Mouse (Mus musculus): ENCODE data around the gene Kcnk1. TPM values are rescaled to one million over a fixed set of nuclear protein-coding genes. Genes with fewer than 3 reads are reported as not detected.

Gene Kcnk1
- polyA plus RNA-seq, 1 experiment from 2014 or later, result not detected

GRCm38 (mm10) chr8:125983515-125983914 lies 11.5 kb upstream of the Kcnk1 start:
- no peaks in the 10 kb centered on the region for H3K79me2 ChIP-seq (ENCODE audit: inconsistent target)
- no peak overlapping the region for H3K4me3 ChIP-seq (ENCODE audit: inconsistent target)
- no peaks in the 10 kb centered on the region for H3K36me3 ChIP-seq (ENCODE audit: inconsistent target)

DNA sequence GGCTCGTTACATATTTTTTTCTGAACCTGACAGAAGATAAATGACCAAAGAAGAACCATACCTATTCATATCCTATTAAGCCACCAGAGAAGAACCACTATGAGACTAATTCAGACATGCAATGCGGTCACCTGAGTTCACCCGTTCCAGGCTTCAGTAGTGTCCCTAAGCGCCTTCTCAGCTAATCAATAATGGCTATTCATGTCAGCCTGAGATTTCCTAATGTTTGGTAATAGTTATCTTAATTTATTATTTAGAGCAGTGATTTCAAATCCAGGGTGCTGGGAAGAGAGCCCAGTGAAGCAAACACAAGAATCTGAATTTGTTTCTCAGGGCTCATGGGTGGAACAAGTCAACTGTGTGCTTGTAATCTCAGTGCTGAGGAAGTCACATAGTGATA lies 10.8 kb upstream of the Kcnk1 start:
- Histone ChIP-seq H3K36me3 (ENCODE audit: inconsistent target) (no peaks in the 10 kb centered on the region), H3K4me3 (ENCODE audit: inconsistent target) (no peak overlapping the region), H3K27ac (no peak overlapping the region), H3K79me2 (ENCODE audit: inconsistent target) (no peaks in the 10 kb centered on the region)
- WGBS (ENCODE audit: missing documents), result 92% methylated on average over 4 of the region's 4 CpGs

More at GRCm38 (mm10) chr8:125983515-125983914, 11.5 kb upstream of the Kcnk1 start:
- WGBS (ENCODE audit: missing documents), result 44% methylated on average over 3 of the region's 3 CpGs
- H3K27ac ChIP-seq, result no peak overlapping the region

- Histone ChIP-seq H3K4me3 (ENCODE audit: inconsistent target) (no peak overlapping the region), H3K36me3 (ENCODE audit: inconsistent target) (no peaks in the 10 kb centered on the region), H3K79me2 (ENCODE audit: inconsistent target) (no peaks in the 10 kb centered on the region), H3K27ac (no peak overlapping the region)
- 93% methylated on average over 2 of the region's 2 CpGs for WGBS (ENCODE audit: missing documents)
Observed at GRCm38 (mm10) chr8:125985364-125985763, 9.6 kb upstream of the Kcnk1 start.

DNA sequence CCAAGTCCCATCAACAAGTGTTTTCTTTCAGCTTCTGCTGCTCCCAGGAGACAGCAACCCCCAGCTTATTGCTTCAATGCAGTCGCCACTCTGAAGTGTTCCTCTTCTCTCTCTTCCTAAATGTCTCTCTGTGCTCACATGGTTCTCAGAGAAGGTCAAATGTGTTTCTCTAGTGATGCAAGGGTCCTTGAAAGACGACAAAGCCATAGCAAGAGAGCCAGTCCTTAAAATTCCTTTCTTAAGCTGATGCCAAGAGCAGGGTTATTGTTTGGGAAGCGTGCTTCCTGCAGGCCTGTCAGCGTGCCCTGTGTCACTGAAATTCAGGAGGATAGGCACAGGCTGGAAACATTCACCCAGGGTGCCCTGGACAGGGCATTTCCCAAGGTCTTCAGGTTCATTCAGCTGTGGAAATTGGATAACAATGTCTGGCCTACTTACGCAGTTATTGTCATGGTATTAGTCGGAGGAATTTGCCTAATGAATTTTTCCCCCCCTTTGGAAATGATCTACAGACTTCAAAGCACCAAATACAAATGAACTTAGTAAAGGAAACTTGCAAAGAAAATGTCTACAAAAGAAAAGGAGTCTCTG lies 7.9 kb upstream of the Kcnk1 start:
- no peak overlapping the region for H3K27ac ChIP-seq

GRCm38 (mm10) chr8:125987996-125988395 lies 7.0 kb upstream of the Kcnk1 start:
- no peaks in the 10 kb centered on the region for H3K36me3 ChIP-seq (ENCODE audit: inconsistent target)
- no peak overlapping the region for H3K27ac ChIP-seq
- H3K79me2 ChIP-seq (ENCODE audit: inconsistent target), result no peaks in the 10 kb centered on the region
- no peak overlapping the region for H3K4me3 ChIP-seq (ENCODE audit: inconsistent target)
- 0% methylated on average over 2 of the region's 2 CpGs for WGBS (ENCODE audit: missing documents)

More for the DNA sequence above, 7.9 kb upstream of the Kcnk1 start:
- 80% methylated on average over 6 of the region's 6 CpGs for WGBS (ENCODE audit: missing documents)
- no peaks in the 10 kb centered on the region for H3K36me3 ChIP-seq (ENCODE audit: inconsistent target)
- H3K79me2 ChIP-seq (ENCODE audit: inconsistent target), result no peaks in the 10 kb centered on the region
- H3K4me3 ChIP-seq (ENCODE audit: inconsistent target), result no peak overlapping the region

GRCm38 (mm10) chr8:125993636-125994035 lies 1.3 kb upstream of the Kcnk1 start:
- no peaks in the 10 kb centered on the region for H3K79me2 ChIP-seq (ENCODE audit: inconsistent target)
- WGBS (ENCODE audit: missing documents), result 77% methylated on average over 8 of the region's 9 CpGs
- H3K4me3 ChIP-seq (ENCODE audit: inconsistent target), result no peak overlapping the region
- no peaks in the 10 kb centered on the region for H3K36me3 ChIP-seq (ENCODE audit: inconsistent target)
- no peak overlapping the region for H3K27ac ChIP-seq

- no peaks in the 10 kb centered on the region for H3K36me3 ChIP-seq (ENCODE audit: inconsistent target)
- WGBS (ENCODE audit: missing documents), result 24% methylated on average over 13 of the region's 14 CpGs
- no peak overlapping the region for H3K4me3 ChIP-seq (ENCODE audit: inconsistent target)
- no peaks in the 10 kb centered on the region for H3K79me2 ChIP-seq (ENCODE audit: inconsistent target)
- H3K27ac ChIP-seq, result no peak overlapping the region
Observed at GRCm38 (mm10) chr8:125996031-125996839, 1.3 kb downstream of the Kcnk1 start.

- Histone ChIP-seq H3K27ac (no peak overlapping the region), H3K4me3 (ENCODE audit: inconsistent target) (no peak overlapping the region), H3K36me3 (ENCODE audit: inconsistent target) (no peaks in the 10 kb centered on the region), H3K79me2 (ENCODE audit: inconsistent target) (no peaks in the 10 kb centered on the region)
- 65% methylated on average over 6 of the region's 6 CpGs for WGBS (ENCODE audit: missing documents)
Observed at GRCm38 (mm10) chr8:125996980-125997379, 2.0 kb downstream of the Kcnk1 start.

- H3K36me3 ChIP-seq (ENCODE audit: inconsistent target), result no peaks in the 10 kb centered on the region
Observed at GRCm38 (mm10) chr8:125997550-125997949, 2.6 kb downstream of the Kcnk1 start.

DNA sequence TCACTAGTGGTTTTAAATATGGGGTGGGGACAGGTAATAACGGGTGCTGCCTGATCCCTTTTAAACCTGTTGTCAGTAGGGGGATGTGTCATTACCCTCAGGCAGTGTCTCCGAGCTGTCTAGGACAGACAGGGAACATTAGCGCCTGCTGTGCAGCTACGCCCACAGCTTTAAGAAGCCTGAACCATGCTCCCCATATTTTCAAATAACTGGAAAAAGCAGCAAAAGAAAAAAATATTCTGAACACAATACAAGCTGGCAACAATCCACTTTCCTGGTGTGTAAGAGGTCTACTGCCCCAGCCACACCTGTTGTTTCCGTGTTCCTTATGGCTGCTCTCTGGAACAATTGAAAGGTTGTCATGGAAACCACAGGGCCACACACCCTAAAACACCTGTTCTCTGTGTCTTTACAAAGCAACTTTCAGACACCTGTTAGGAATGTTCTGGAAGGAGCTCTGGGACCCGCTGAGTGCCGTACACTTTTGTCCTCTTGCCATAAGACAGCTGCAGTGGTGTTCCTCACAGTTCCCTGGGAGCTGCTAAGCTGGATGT lies 4.9 kb downstream of the Kcnk1 start:
- H3K27ac ChIP-seq, result no peak overlapping the region
- 88% methylated on average over 7 of the region's 7 CpGs for WGBS (ENCODE audit: missing documents)
- no peaks in the 10 kb centered on the region for H3K36me3 ChIP-seq (ENCODE audit: inconsistent target)
- H3K4me3 ChIP-seq (ENCODE audit: inconsistent target), result no peak overlapping the region
- H3K79me2 ChIP-seq (ENCODE audit: inconsistent target), result no peaks in the 10 kb centered on the region

More at GRCm38 (mm10) chr8:125997550-125997949, 2.6 kb downstream of the Kcnk1 start:
- 87% methylated on average over 5 of the region's 5 CpGs for WGBS (ENCODE audit: missing documents)
- Histone ChIP-seq H3K27ac (no peak overlapping the region), H3K79me2 (ENCODE audit: inconsistent target) (no peaks in the 10 kb centered on the region), H3K4me3 (ENCODE audit: inconsistent target) (no peak overlapping the region)

DNA sequence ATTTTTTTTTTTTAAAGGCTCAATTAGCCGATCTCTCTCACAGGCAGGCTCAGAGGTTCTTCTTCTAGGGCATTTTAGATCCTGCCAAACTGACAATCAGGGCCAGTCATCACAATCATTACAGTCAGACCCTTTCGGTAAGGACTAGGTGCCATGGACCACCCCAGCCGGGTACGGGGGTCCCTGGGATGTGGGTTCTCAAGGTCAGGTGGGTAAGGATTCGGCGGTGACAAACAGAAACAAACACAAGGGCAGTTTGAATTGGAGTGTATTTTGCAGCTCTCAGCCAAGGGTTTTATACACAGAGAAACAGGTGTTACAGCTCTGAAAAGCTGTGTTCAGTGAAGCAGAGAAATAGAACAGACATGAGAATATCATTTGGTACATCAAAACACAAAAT lies 8.6 kb downstream of the Kcnk1 start:
- 82% methylated on average over 6 of the region's 6 CpGs for WGBS (ENCODE audit: missing documents)
- H3K79me2 ChIP-seq (ENCODE audit: inconsistent target), result no peaks in the 10 kb centered on the region
- no peaks in the 10 kb centered on the region for H3K36me3 ChIP-seq (ENCODE audit: inconsistent target)
- H3K27ac ChIP-seq, result no peak overlapping the region
- no peak overlapping the region for H3K4me3 ChIP-seq (ENCODE audit: inconsistent target)

GRCm38 (mm10) chr8:126004953-126005352 lies 10.0 kb downstream of the Kcnk1 start:
- Histone ChIP-seq H3K27ac (no peak overlapping the region), H3K36me3 (ENCODE audit: inconsistent target) (no peaks in the 10 kb centered on the region), H3K4me3 (ENCODE audit: inconsistent target) (no peak overlapping the region), H3K79me2 (ENCODE audit: inconsistent target) (no peaks in the 10 kb centered on the region)
- 82% methylated on average over 7 of the region's 7 CpGs for WGBS (ENCODE audit: missing documents)

DNA sequence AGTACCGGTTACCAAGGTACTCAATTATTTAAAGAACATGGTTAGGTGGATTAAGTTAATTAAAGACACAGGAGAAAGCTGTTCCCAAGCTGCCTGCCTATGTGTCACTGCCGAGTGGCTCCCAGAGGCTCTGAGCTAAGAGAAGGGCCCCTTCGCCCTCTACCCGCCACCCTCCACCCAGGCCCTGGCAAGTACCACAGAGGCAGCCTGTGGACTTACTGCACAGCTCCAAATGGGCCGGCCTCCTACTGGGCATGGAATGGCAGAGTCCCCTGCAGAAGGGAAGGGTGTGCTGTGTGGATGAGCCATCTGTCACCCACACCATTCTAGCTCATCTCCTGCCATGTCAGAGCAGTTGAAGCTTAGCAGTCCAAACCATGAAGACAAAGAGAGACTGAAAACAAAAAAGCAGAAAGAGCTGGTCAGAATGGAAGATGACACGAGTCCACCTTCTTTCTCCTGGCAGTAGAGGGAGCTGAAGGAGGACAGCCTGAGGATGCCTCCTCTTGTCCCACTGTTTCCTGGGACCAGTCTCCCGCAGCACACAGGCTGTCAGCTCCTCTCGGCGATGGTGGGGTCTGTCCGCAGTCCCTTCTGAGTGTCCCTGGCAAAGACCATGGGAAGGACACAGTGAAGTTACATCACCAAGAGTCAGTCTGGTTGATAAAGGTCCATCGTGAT lies 11.5 kb downstream of the Kcnk1 start:
- H3K79me2 ChIP-seq (ENCODE audit: inconsistent target), result no peaks in the 10 kb centered on the region
- 90% methylated on average over 11 of the region's 11 CpGs for WGBS (ENCODE audit: missing documents)
- no peak overlapping the region for H3K27ac ChIP-seq
- no peaks in the 10 kb centered on the region for H3K36me3 ChIP-seq (ENCODE audit: inconsistent target)
- H3K4me3 ChIP-seq (ENCODE audit: inconsistent target), result no peak overlapping the region

GRCm38 (mm10) chr8:126007538-126008330 lies 12.8 kb downstream of the Kcnk1 start:
- H3K36me3 ChIP-seq (ENCODE audit: inconsistent target), result no peaks in the 10 kb centered on the region
- 88% methylated on average over 19 of the region's 19 CpGs for WGBS (ENCODE audit: missing documents)
- H3K79me2 ChIP-seq (ENCODE audit: inconsistent target), result no peaks in the 10 kb centered on the region
- H3K27ac ChIP-seq, result no peak overlapping the region
- H3K4me3 ChIP-seq (ENCODE audit: inconsistent target), result no peak overlapping the region

All from macrophage (primary cell).